ENCODE assay signal across 8 mouse cellular contexts in genomic region chr16:50529511-50530416, GRCm38 (mm10).
DNase-seq lines count a peak whose midpoint lies in the region; ATAC-seq lines count a peak whose summit lies in the region.

No protein-coding gene starts in this region.

- no peaks in the 10 kb centered on the region for H3K27me3 ChIP-seq in intestine, embryonic 15.5 days (replicated peaks)

- no peaks in the 10 kb centered on the region for H3K9me3 ChIP-seq in intestine, embryonic 15.5 days

- peak overlapping the region; percentile 92 for H3K27ac ChIP-seq in intestine, embryonic 15.5 days

- intact Hi-C loops in gastrocnemius, postnatal 36 days (cut with DNase I) = loop anchor here (5.0 to 10.0 kb wide), 3 partner anchors 97 to 208 kb away; partner anchors contain the start of gene Bbx
- intact Hi-C loops in left cerebral cortex, postnatal 14 days (cut with DNase I) = loop anchor here (1.0 to 5.0 kb wide), 2 partner anchors 97 to 207 kb away; partner anchors contain the start of gene Bbx

- H3K9ac ChIP-seq in intestine, embryonic 15.5 days = peak overlapping the region; percentile 71

- WGBS in intestine, embryonic 15.5 days = under 1% methylated on average over 46 of the region's 46 CpGs

- peaks cover 3% of the 10 kb centered on the region; the same call in 1 of the 2 replicates for H3K4me1 ChIP-seq in intestine, embryonic 15.5 days (replicated peaks)

- peak overlapping the region; percentile 67 for H3K4me3 ChIP-seq in intestine, embryonic 15.5 days (replicated peaks)

- ATAC-seq in intestine, embryonic 15.5 days = peak; percentile 57
- peak; percentile 84 for ATAC-seq in megakaryocyte-erythroid progenitor cell, adult 5-6 weeks (replicated peaks; ENCODE audit: low FRiP score, low TSS enrichment, poor library complexity, severe bottlenecking)

- DNase-seq in adipocyte (ENCODE audit: low spot score) = peak; percentile 97
- DNase-seq in embryo, embryonic 10 days (ENCODE audit: low spot score) = peak; percentile 96
- DNase-seq in gastrocnemius, postnatal 36 days = peak; percentile 77 to 83
- DNase-seq in left cerebral cortex, postnatal 14 days (ENCODE audit: low spot score in 2 of 2) = peak; percentile 82 to 84
- DNase-seq in right cerebral cortex, postnatal 14 days = peak; percentile 86
- peak; percentile 87 for DNase-seq in urinary bladder, postnatal 25 days (ENCODE audit: low spot score)

- peak overlapping the region; percentile 96 for H3K4me2 ChIP-seq in intestine, embryonic 15.5 days (replicated peaks)

- H3K36me3 ChIP-seq in intestine, embryonic 15.5 days = no peaks in the 10 kb centered on the region

Comparison
In these comparisons a context has a peak if more than half of its experiments do, and no peak if none do; other contexts are left out.
1. Peak in every context shown above with its lines: DNase-seq, ATAC-seq, H3K4me3 ChIP-seq and H3K27ac ChIP-seq.